Mouse (Mus musculus): ENCODE results near the gene Tmprss3. TPM values are rescaled to one million over a fixed set of nuclear protein-coding genes. Genes with fewer than 3 reads are reported as not detected.

The Tmprss3 gene
- polyA plus RNA-seq, 1 experiment from 2014 or later: not detected

- no peaks in the 10 kb centered on the region for H3K36me3 ChIP-seq (ENCODE audit: control insufficient read depth, insufficient read depth, low read length)
- ATAC-seq (ENCODE audit: insufficient number of reproducible peaks, low FRiP score, low TSS enrichment, low read depth) (no peak), DNase-seq (ENCODE audit: low spot score) (no peak)
- 81% methylated on average over 2 of the region's 2 CpGs for WGBS
- no peak overlapping the region for H3K4me2 ChIP-seq (ENCODE audit: low read depth, severe bottlenecking)
- H3K27ac ChIP-seq (replicated peaks; ENCODE audit: low read depth, low read length): no peak overlapping the region
- no peak overlapping the region for H3K9ac ChIP-seq (ENCODE audit: low read length)
- H3K4me1 ChIP-seq (ENCODE audit: control insufficient read depth, insufficient read depth, low read length): no peaks in the 10 kb centered on the region
- H3K4me3 ChIP-seq (ENCODE audit: low read depth, low read length): no peak overlapping the region
- H3K9me3 ChIP-seq (ENCODE audit: control insufficient read depth, low read length): no peaks in the 10 kb centered on the region
- H3K27me3 ChIP-seq (ENCODE audit: control insufficient read depth, insufficient read depth, low read length): no peaks in the 10 kb centered on the region
Observed at GRCm38 (mm10) chr17:31163821-31164220, 35.0 kb downstream of the Tmprss3 start.

GRCm38 (mm10) chr17:31162607-31163006 is 36.2 kb downstream of the Tmprss3 start:
- H3K4me2 ChIP-seq (ENCODE audit: low read depth, severe bottlenecking): no peak overlapping the region
- WGBS: 93% methylated on average over 12 of the region's 12 CpGs

GRCm38 (mm10) chr17:31160291-31160690 is 38.5 kb downstream of the Tmprss3 start:
- no peaks in the 10 kb centered on the region for H3K4me1 ChIP-seq (ENCODE audit: control insufficient read depth, insufficient read depth, low read length)
- no peak overlapping the region for H3K4me3 ChIP-seq (ENCODE audit: low read depth, low read length)
- DNase-seq (ENCODE audit: low spot score): no peak
- H3K4me2 ChIP-seq (ENCODE audit: low read depth, severe bottlenecking): no peak overlapping the region
- no peak for ATAC-seq (ENCODE audit: insufficient number of reproducible peaks, low FRiP score, low TSS enrichment, low read depth)
- no peaks in the 10 kb centered on the region for H3K27me3 ChIP-seq (ENCODE audit: control insufficient read depth, insufficient read depth, low read length)
- no peak overlapping the region for H3K9ac ChIP-seq (ENCODE audit: low read length)
- no peaks in the 10 kb centered on the region for H3K36me3 ChIP-seq (ENCODE audit: control insufficient read depth, insufficient read depth, low read length)
- no peaks in the 10 kb centered on the region for H3K9me3 ChIP-seq (ENCODE audit: control insufficient read depth, low read length)
- no peak overlapping the region for H3K27ac ChIP-seq (replicated peaks; ENCODE audit: low read depth, low read length)
- 87% methylated on average over 4 of the region's 4 CpGs for WGBS

More at GRCm38 (mm10) chr17:31162607-31163006, 36.2 kb downstream of the Tmprss3 start:
- no peaks in the 10 kb centered on the region for H3K27me3 ChIP-seq (ENCODE audit: control insufficient read depth, insufficient read depth, low read length)
- no peak overlapping the region for H3K27ac ChIP-seq (replicated peaks; ENCODE audit: low read depth, low read length)
- ATAC-seq (ENCODE audit: insufficient number of reproducible peaks, low FRiP score, low TSS enrichment, low read depth) (no peak), DNase-seq (ENCODE audit: low spot score) (no peak)
- no peak overlapping the region for H3K4me3 ChIP-seq (ENCODE audit: low read depth, low read length)
- no peaks in the 10 kb centered on the region for H3K9me3 ChIP-seq (ENCODE audit: control insufficient read depth, low read length)
- no peaks in the 10 kb centered on the region for H3K4me1 ChIP-seq (ENCODE audit: control insufficient read depth, insufficient read depth, low read length)
- H3K9ac ChIP-seq (ENCODE audit: low read length): no peak overlapping the region
- H3K36me3 ChIP-seq (ENCODE audit: control insufficient read depth, insufficient read depth, low read length): no peaks in the 10 kb centered on the region

GRCm38 (mm10) chr17:31157921-31158320 is 40.9 kb downstream of the Tmprss3 start:
- no peak for DNase-seq (ENCODE audit: low spot score)
- H3K27me3 ChIP-seq (ENCODE audit: control insufficient read depth, insufficient read depth, low read length): no peaks in the 10 kb centered on the region
- no peaks in the 10 kb centered on the region for H3K36me3 ChIP-seq (ENCODE audit: control insufficient read depth, insufficient read depth, low read length)
- 77% methylated on average over 6 of the region's 6 CpGs for WGBS
- H3K9me3 ChIP-seq (ENCODE audit: control insufficient read depth, low read length): no peaks in the 10 kb centered on the region
- H3K4me1 ChIP-seq (ENCODE audit: control insufficient read depth, insufficient read depth, low read length): no peaks in the 10 kb centered on the region
- H3K4me3 ChIP-seq (ENCODE audit: low read depth, low read length): no peak overlapping the region
- no peak for ATAC-seq (ENCODE audit: insufficient number of reproducible peaks, low FRiP score, low TSS enrichment, low read depth)
- H3K4me2 ChIP-seq (ENCODE audit: low read depth, severe bottlenecking): no peak overlapping the region
- no peak overlapping the region for H3K27ac ChIP-seq (replicated peaks; ENCODE audit: low read depth, low read length)
- no peak overlapping the region for H3K9ac ChIP-seq (ENCODE audit: low read length)

GRCm38 (mm10) chr17:31153785-31154184 is 45.0 kb downstream of the Tmprss3 start:
- H3K9ac ChIP-seq (ENCODE audit: low read length): no peak overlapping the region
- ATAC-seq (ENCODE audit: insufficient number of reproducible peaks, low FRiP score, low TSS enrichment, low read depth) (no peak), DNase-seq (ENCODE audit: low spot score) (no peak)
- 78% methylated on average over 8 of the region's 8 CpGs for WGBS
- no peaks in the 10 kb centered on the region for H3K36me3 ChIP-seq (ENCODE audit: control insufficient read depth, insufficient read depth, low read length)
- no peaks in the 10 kb centered on the region for H3K4me1 ChIP-seq (ENCODE audit: control insufficient read depth, insufficient read depth, low read length)
- no peaks in the 10 kb centered on the region for H3K27me3 ChIP-seq (ENCODE audit: control insufficient read depth, insufficient read depth, low read length)
- no peak overlapping the region for H3K4me3 ChIP-seq (ENCODE audit: low read depth, low read length)
- no peaks in the 10 kb centered on the region for H3K9me3 ChIP-seq (ENCODE audit: control insufficient read depth, low read length)
- no peak overlapping the region for H3K27ac ChIP-seq (replicated peaks; ENCODE audit: low read depth, low read length)
- no peak overlapping the region for H3K4me2 ChIP-seq (ENCODE audit: low read depth, severe bottlenecking)

GRCm38 (mm10) chr17:31152966-31153499 is 45.7 kb downstream of the Tmprss3 start:
- H3K27ac ChIP-seq (replicated peaks; ENCODE audit: low read depth, low read length): no peak overlapping the region
- no peak for ATAC-seq (ENCODE audit: insufficient number of reproducible peaks, low FRiP score, low TSS enrichment, low read depth)
- DNase-seq (ENCODE audit: low spot score): no peak
- H3K4me2 ChIP-seq (ENCODE audit: low read depth, severe bottlenecking): no peak overlapping the region
- WGBS: 82% methylated on average over 9 of the region's 9 CpGs
- H3K36me3 ChIP-seq (ENCODE audit: control insufficient read depth, insufficient read depth, low read length): no peaks in the 10 kb centered on the region
- H3K27me3 ChIP-seq (ENCODE audit: control insufficient read depth, insufficient read depth, low read length): no peaks in the 10 kb centered on the region
- no peaks in the 10 kb centered on the region for H3K9me3 ChIP-seq (ENCODE audit: control insufficient read depth, low read length)
- H3K4me3 ChIP-seq (ENCODE audit: low read depth, low read length): no peak overlapping the region
- no peak overlapping the region for H3K9ac ChIP-seq (ENCODE audit: low read length)
- no peaks in the 10 kb centered on the region for H3K4me1 ChIP-seq (ENCODE audit: control insufficient read depth, insufficient read depth, low read length)

GRCm38 (mm10) chr17:31152512-31152911 is 46.3 kb downstream of the Tmprss3 start:
- Histone ChIP-seq H3K9ac (ENCODE audit: low read length) (no peak overlapping the region), H3K9me3 (ENCODE audit: control insufficient read depth, low read length) (no peaks in the 10 kb centered on the region), H3K36me3 (ENCODE audit: control insufficient read depth, insufficient read depth, low read length) (no peaks in the 10 kb centered on the region), H3K27ac (replicated peaks; ENCODE audit: low read depth, low read length) (no peak overlapping the region), H3K4me2 (ENCODE audit: low read depth, severe bottlenecking) (no peak overlapping the region), H3K4me3 (ENCODE audit: low read depth, low read length) (no peak overlapping the region), H3K27me3 (ENCODE audit: control insufficient read depth, insufficient read depth, low read length) (no peaks in the 10 kb centered on the region), H3K4me1 (ENCODE audit: control insufficient read depth, insufficient read depth, low read length) (no peaks in the 10 kb centered on the region)
- DNase-seq (ENCODE audit: low spot score) (no peak), ATAC-seq (ENCODE audit: insufficient number of reproducible peaks, low FRiP score, low TSS enrichment, low read depth) (no peak)
- WGBS: 68% methylated on average over 5 of the region's 5 CpGs

GRCm38 (mm10) chr17:31145998-31146397 is 52.8 kb downstream of the Tmprss3 start:
- Histone ChIP-seq H3K4me1 (ENCODE audit: control insufficient read depth, insufficient read depth, low read length) (no peaks in the 10 kb centered on the region), H3K27ac (replicated peaks; ENCODE audit: low read depth, low read length) (no peak overlapping the region), H3K9me3 (ENCODE audit: control insufficient read depth, low read length) (no peaks in the 10 kb centered on the region), H3K9ac (ENCODE audit: low read length) (no peak overlapping the region), H3K36me3 (ENCODE audit: control insufficient read depth, insufficient read depth, low read length) (no peaks in the 10 kb centered on the region), H3K4me2 (ENCODE audit: low read depth, severe bottlenecking) (no peak overlapping the region), H3K4me3 (ENCODE audit: low read depth, low read length) (no peak overlapping the region), H3K27me3 (ENCODE audit: control insufficient read depth, insufficient read depth, low read length) (no peaks in the 10 kb centered on the region)
- no peak for DNase-seq (ENCODE audit: low spot score)
- WGBS: 86% methylated on average over 9 of the region's 9 CpGs
- ATAC-seq (ENCODE audit: insufficient number of reproducible peaks, low FRiP score, low TSS enrichment, low read depth): no peak
